Mouse (Mus musculus): ENCODE results near the gene Spaca7.

DNA sequence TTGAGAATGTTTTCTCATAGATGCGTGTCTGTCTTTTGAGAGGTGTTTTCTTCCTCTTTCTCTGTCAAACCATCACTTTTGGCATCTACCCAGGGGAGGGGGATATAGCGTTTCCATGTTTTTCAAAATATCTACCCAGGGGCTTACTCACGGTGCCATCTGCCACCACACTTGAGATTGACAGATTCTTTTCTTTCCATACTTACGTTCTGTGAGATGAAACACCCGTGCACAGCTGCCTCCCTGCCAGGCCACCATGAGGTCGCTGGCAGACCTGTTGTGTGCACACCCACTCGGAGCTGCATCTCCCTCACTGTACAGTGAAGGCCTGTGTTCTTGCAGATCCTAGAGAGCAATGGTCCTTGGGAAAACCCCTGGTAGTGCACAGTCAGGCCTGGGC, 40.4 kb downstream of the Spaca7 start:
- no peak for TF ChIP-seq TAL1 (IDR thresholded peaks at IDR 0.05; ENCODE audit: low read length)
- TF ChIP-seq GATA1 (IDR thresholded peaks at IDR 0.05; ENCODE audit: low read length) = no peak
